24 mouse cellular contexts compared by ENCODE assay signal in genomic region chrX:52632688-52633324, GRCm38 (mm10). TPM values are rescaled to one million over a fixed set of nuclear protein-coding genes. Genes with fewer than 3 reads are reported as not detected.
DNase-seq lines count a peak whose midpoint lies in the region; ATAC-seq and TF ChIP-seq lines count a peak whose summit lies in the region.
"Had no signal": no experiment of that assay in that cellular context is flagged by ENCODE, and none has a peak within 500 bp of the region (broad histone marks: within the 10 kb centered on the region; RNA-seq: fewer than 3 reads in every experiment).

No protein-coding gene starts in this region.

- H3K4me1 ChIP-seq in liver, adult 2 months (ENCODE audit: control insufficient read depth, insufficient read depth, low read length): no peaks in the 10 kb centered on the region
- H3K4me1 ChIP-seq in liver, embryonic 12.5 days: 0 out of 2 replicates have a peak, but pooled peaks cover 5% of the 10 kb centered on the region
- H3K4me1 ChIP-seq in intestine, postnatal 0 days (replicated peaks; ENCODE audit: control insufficient read depth, insufficient read depth, low read length): no peaks in the 10 kb centered on the region
- H3K4me1 ChIP-seq: hindbrain, embryonic 13.5 days had no signal

- no peaks in the 10 kb centered on the region for H3K36me3 ChIP-seq in liver, adult 2 months (ENCODE audit: control insufficient read depth, insufficient read depth, low read length)
- H3K36me3 ChIP-seq in liver, embryonic 12.5 days: no peaks in the 10 kb centered on the region
- no peaks in the 10 kb centered on the region for H3K36me3 ChIP-seq in intestine, postnatal 0 days (ENCODE audit: control insufficient read depth, insufficient read depth)
- H3K36me3 ChIP-seq: embryonic facial prominence, embryonic 12.5 days; heart, embryonic 10.5 days; hindbrain, embryonic 13.5 days; limb, embryonic 12.5 days; midbrain, embryonic 10.5 days had no signal

- WGBS in liver, adult 2 months: 6% methylated on average over 7 of the region's 7 CpGs
- WGBS in liver, embryonic 12.5 days (ENCODE audit: insufficient replicate concordance): 16% methylated on average over 7 of the region's 7 CpGs
- 36% methylated on average over 7 of the region's 7 CpGs for WGBS in intestine, postnatal 0 days

- no peak overlapping the region for H3K4me2 ChIP-seq in liver, embryonic 12.5 days
- peak overlapping the region; percentile 6; the same call in 1 of the 2 replicates for H3K4me2 ChIP-seq in intestine, postnatal 0 days (replicated peaks; ENCODE audit: low read depth)
- H3K4me2 ChIP-seq: embryonic facial prominence, embryonic 12.5 days; hindbrain, embryonic 13.5 days; limb, embryonic 12.5 days; lung, embryonic 14.5 days had no signal

- ATAC-seq in liver, embryonic 12.5 days: no peak
- ATAC-seq in intestine, postnatal 0 days: peak; percentile 75
- ATAC-seq in megakaryocyte, adult 5-6 weeks (ENCODE audit: poor library complexity, severe bottlenecking): peak; percentile 33; the same call in 1 of the 2 replicates
- ATAC-seq: forebrain, embryonic 14.5 days had no signal

- H3K9ac ChIP-seq in liver, adult 2 months (ENCODE audit: low read depth, low read length): no peak overlapping the region
- H3K9ac ChIP-seq in liver, embryonic 12.5 days: no peak overlapping the region
- H3K9ac ChIP-seq in intestine, postnatal 0 days (ENCODE audit: low read depth, low read length): no peak overlapping the region
- H3K9ac ChIP-seq: embryonic facial prominence, embryonic 12.5 days; hindbrain, embryonic 13.5 days; limb, embryonic 12.5 days; lung, embryonic 14.5 days had no signal

- TF ChIP-seq POLR2A in liver, adult 2 months (IDR thresholded peaks at IDR 0.05; ENCODE audit: extremely low read depth, insufficient read depth, low read length): no peak

- H3K4me3 ChIP-seq in liver, adult 2 months (ENCODE audit: insufficient read depth, low read depth, low read length): no peak overlapping the region
- no peak overlapping the region for H3K4me3 ChIP-seq in liver, embryonic 12.5 days
- no peak overlapping the region for H3K4me3 ChIP-seq in intestine, postnatal 0 days (ENCODE audit: low read depth, low read length)
- H3K4me3 ChIP-seq: embryonic facial prominence, embryonic 12.5 days; erythroblast, embryonic 14.5 days; heart, embryonic 10.5 days; hindbrain, embryonic 13.5 days; limb, embryonic 12.5 days; midbrain, embryonic 10.5 days had no signal

- H3K79me2 ChIP-seq in liver, adult 2 months (ENCODE audit: control insufficient read depth, insufficient read depth, low read length): no peaks in the 10 kb centered on the region

- no peak overlapping the region for H3K27ac ChIP-seq in liver, adult 2 months (replicated peaks; ENCODE audit: insufficient read depth, low read depth, low read length)
- no peak overlapping the region for H3K27ac ChIP-seq in liver, embryonic 12.5 days
- 0 out of 2 replicates have a peak overlapping the region, but pooled peaks have one; percentile 21 for H3K27ac ChIP-seq in intestine, postnatal 0 days (ENCODE audit: low read depth, low read length)
- H3K27ac ChIP-seq: embryonic facial prominence, embryonic 12.5 days; heart, embryonic 10.5 days; hindbrain, embryonic 13.5 days; midbrain, embryonic 10.5 days had no signal

- TF ChIP-seq CTCF in liver, adult 2 months (IDR thresholded peaks at IDR 0.05; ENCODE audit: low read depth, low read length): no peak
- TF ChIP-seq CTCF in intestine, postnatal 0 days (IDR thresholded peaks at IDR 0.05; ENCODE audit: low read depth): no peak

- no peaks in the 10 kb centered on the region for H3K9me3 ChIP-seq in liver, embryonic 12.5 days (replicated peaks)
- H3K9me3 ChIP-seq in intestine, postnatal 0 days (ENCODE audit: control insufficient read depth): no peaks in the 10 kb centered on the region
- H3K9me3 ChIP-seq: embryonic facial prominence, embryonic 12.5 days; heart, embryonic 10.5 days; hindbrain, embryonic 13.5 days; limb, embryonic 12.5 days; midbrain, embryonic 10.5 days had no signal

- peak; percentile 31 for DNase-seq in liver, adult 2 months (ENCODE audit: extremely low read depth, low read depth, low spot score)
- DNase-seq in R1 (ENCODE audit: low read depth, low spot score): peak; percentile 59
- no peak for DNase-seq in cerebellum, postnatal 10 days
- DNase-seq in frontal cortex, postnatal 10 days (ENCODE audit: low spot score in 2 of 2): no peak
- DNase-seq: adrenal gland, adult 2 months; cerebellum, adult 9-10 months; gastrocnemius, postnatal 36 days; kidney, postnatal 36 days; layer of hippocampus, adult 9-11 months; lung, embryonic 14.5 days; lung, postnatal 36 days; thymus, postnatal 25 days had no signal

- no peaks in the 10 kb centered on the region for H3K27me3 ChIP-seq in liver, adult 2 months (ENCODE audit: control insufficient read depth, insufficient read depth, low read length)
- no peaks in the 10 kb centered on the region for H3K27me3 ChIP-seq in liver, embryonic 12.5 days (replicated peaks)
- H3K27me3 ChIP-seq in intestine, postnatal 0 days (replicated peaks; ENCODE audit: control insufficient read depth, insufficient read depth, low read length): no peaks in the 10 kb centered on the region
- H3K27me3 ChIP-seq: embryonic facial prominence, embryonic 12.5 days; limb, embryonic 12.5 days had no signal

RNA-seq across cellular contexts. Expression of gene Gpc3, which starts 19.1 kb away (rescaled TPM):
- 0.65 and 0.81 TPM in 2 replicates for total RNA-seq in liver, adult 2 months (2014; rRNA removed)
- polyA plus RNA-seq in liver, adult 2 months (2012; rRNA removed): 0.86 and 1.6 TPM in 2 replicates
- polyA plus RNA-seq in liver, embryonic 12.5 days (2016; fragmentation: Nextera tagmentation; extraction: Ambion mirVana): 277 and 278 TPM in 2 replicates
- 240 and 257 TPM in 2 replicates for polyA plus RNA-seq in intestine, postnatal 0 days (2015; fragmentation: Nextera tagmentation; extraction: Ambion mirVana)
- total RNA-seq in megakaryocyte, adult 5-6 weeks (2015): 0.39 TPM in 1 of 2 replicates, not detected in the other
- total RNA-seq in megakaryocyte, adult 5-6 weeks (2017): 0.11 and 0.77 TPM in 2 replicates
- total RNA-seq: MEL; monocyte, adult 5-6 weeks had no signal

Comparison
In these comparisons a context has a peak if more than half of its experiments do, and no peak if none do; other contexts are left out.
1. RNA of gene Gpc3, which starts 19.1 kb away (polyA plus RNA-seq): 277 to 278 TPM in liver, embryonic 12.5 days and 240 to 257 TPM in intestine, postnatal 0 days; 0.86 to 1.6 TPM in liver, adult 2 months; every median in the first group is over 10 times any median in the second.
2. DNase-seq: peak in liver, adult 2 months (single experiment) and R1 (single experiment); none in cerebellum, postnatal 10 days (0 of 2) and frontal cortex, postnatal 10 days (0 of 2).